Mouse (Mus musculus) telencephalon, adult 2 months (tissue): ENCODE measurements around the gene Nrg3.

Experiments used
- DNase-seq: peaks from one replicate; pipeline ENCODE4 v3.0.0-alpha.2; 2011; ENCODE audit warnings: low read depth, low spot score

Gene Nrg3

GRCm38 (mm10) chr14:39472790-39473761 lies at the start of gene Nrg3:
Gene Nrg3, minus strand, starts transcription at chr14:39473088.
- DNase-seq = no peak

DNA sequence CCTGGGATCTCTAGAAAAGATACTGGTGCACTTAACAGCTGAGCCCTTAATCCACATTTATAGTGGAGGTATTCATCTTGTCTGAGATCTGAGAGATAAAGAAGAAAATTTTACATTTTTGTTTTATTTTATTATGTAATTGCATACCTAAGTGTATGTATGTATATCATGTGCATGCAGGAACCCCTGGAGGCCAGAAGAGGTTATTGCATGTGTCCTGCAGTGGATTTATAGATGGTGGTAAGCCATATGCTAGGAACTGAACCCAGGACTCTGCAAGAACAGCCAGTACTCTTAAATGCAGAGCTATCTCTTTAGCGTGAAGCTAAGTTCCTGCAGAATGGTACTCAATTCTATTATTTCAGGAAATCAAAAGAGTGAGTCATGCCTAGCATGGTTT lies 36.1 kb upstream of the Nrg3 start:
- no peak for DNase-seq

- no peak for DNase-seq
Observed at GRCm38 (mm10) chr14:39473771-39474211, 903 bp upstream of the Nrg3 start.

GRCm38 (mm10) chr14:39472146-39472751 lies 639 bp downstream of the Nrg3 start:
- DNase-seq = no peak

GRCm38 (mm10) chr14:39471236-39471981 lies 1.5 kb downstream of the Nrg3 start:
- no peak for DNase-seq

- DNase-seq = no peak
Observed at GRCm38 (mm10) chr14:39445501-39445900, 27.4 kb downstream of the Nrg3 start.

- no peak for DNase-seq
Observed at GRCm38 (mm10) chr14:39428503-39428902, 44.4 kb downstream of the Nrg3 start.

DNA sequence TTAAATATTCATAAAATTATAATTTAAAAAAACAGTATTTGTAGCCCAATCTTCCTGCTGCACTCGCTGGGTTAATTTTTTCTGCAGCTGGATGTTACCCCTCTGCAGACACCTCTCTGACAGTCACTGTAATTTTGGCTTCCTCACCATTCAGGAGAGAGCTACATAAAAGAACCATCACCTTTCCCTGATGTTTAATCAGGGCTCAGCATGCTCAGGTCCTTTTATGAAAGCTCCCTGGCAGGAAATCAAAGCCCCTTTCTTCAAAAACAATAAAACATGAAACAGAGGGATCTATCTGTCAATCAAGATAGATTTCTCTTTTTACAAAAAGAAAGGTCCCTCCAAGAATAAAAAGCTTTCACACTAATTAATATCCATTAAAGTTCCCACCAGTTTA lies 51.0 kb downstream of the Nrg3 start:
- no peak for DNase-seq

DNA sequence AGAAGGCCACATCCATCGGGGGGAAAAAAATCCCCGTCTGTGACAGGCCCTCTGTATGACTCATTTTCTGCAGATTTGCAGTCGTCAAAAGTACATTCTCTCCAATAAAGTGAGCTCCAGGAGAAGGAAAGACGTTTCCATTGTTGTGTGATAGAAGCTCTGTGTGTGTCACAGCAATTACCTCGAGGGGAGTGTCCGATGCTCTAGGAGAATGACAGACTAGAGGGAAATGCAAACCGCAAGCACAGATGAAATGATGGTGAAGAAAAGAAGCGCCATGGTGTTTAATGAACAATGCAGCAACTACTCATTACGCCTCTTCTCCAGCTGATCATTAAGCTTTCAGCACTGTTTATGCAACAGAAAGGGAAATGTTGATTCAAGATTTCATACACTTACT lies 59.6 kb downstream of the Nrg3 start:
- peak; percentile 33 for DNase-seq

DNA sequence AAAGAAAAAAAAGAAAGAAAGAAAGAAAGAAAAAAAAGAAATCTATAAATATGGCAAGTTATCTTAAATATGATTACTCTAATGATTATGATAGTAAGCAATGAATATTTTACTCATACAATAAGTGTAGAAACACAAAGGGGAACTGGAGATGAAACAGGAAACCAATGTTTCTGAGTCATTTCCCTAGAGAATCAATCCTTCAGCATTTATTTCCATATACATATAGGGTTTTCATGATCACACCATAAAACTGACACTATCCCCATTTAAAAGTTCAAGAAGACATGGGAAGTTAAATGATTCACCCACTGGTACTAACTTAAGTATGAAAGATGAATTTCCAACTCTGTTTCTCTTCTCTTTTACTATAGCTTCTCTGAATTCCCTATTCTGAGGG lies 86.0 kb downstream of the Nrg3 start:
- DNase-seq = no peak

- DNase-seq = no peak
Observed at GRCm38 (mm10) chr14:39381321-39381720, 91.6 kb downstream of the Nrg3 start.

DNA sequence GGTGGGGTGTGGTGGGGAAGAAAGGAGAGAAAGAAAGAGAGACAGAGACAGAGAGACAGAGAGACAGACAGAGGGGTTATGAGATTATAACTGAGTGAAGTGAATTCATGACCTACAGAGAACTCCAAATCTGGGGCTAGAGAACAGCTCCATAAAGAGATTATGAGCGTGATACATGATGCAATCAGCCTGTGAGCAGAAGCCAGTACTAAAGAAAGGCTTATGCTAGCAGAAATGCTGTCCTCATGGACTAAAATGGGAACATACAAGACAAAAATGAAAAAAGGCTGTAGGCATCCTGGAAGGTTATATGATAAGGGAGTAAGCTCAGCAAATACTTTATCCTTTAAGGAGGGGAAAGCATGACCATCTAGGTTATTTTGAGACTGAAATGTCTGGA lies 99.7 kb downstream of the Nrg3 start:
- DNase-seq = peak; percentile 22

DNA sequence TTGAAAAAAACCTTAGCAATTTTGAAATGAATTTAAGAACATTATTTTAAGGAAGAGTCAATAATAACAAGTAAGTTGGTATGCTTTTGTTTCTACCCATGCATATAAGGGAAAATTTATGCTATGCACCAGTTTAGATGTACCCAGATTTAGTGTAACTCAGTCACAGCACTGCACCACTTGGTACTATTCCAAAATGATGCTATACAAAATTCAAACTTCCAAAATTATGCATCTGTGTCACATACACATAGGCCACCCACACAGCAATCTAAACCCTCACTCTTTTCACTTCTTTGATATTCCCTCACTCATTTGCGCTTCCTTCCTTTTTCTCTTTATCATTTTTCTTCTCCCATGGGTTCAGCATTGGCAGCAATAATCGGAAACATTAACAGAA lies 116.6 kb downstream of the Nrg3 start:
- peak; percentile 60 for DNase-seq

- no peak for DNase-seq
Observed at GRCm38 (mm10) chr14:39351979-39352737, 120.7 kb downstream of the Nrg3 start.

GRCm38 (mm10) chr14:39317424-39318110 lies 155.3 kb downstream of the Nrg3 start:
- no peak for DNase-seq

GRCm38 (mm10) chr14:39314111-39314510 lies 158.8 kb downstream of the Nrg3 start:
- DNase-seq = no peak

GRCm38 (mm10) chr14:39265121-39265520 lies 207.8 kb downstream of the Nrg3 start:
- DNase-seq = no peak

GRCm38 (mm10) chr14:39264422-39264821 lies 208.5 kb downstream of the Nrg3 start:
- DNase-seq = peak; percentile 41

GRCm38 (mm10) chr14:39261016-39261415 lies 211.9 kb downstream of the Nrg3 start:
- DNase-seq = no peak

DNA sequence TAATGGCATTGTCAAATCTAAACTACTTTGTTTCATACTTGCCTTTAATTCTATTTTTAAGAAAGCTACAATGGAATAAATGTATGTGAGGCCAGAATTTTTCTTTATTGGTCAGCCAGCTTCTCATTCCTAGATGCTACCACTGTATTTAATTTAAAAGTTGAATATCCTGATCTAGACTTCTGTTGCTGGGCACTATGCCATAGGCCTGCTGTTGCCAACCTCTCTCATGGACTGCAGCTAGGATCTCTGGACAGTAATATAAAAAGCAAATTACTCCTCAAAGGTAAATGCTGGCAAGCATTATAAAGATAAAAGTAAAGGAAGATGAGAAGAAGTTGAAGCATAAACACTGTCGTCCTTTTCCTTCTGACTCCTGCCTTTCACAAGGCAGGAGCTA lies 217.5 kb downstream of the Nrg3 start:
- DNase-seq = no peak

DNA sequence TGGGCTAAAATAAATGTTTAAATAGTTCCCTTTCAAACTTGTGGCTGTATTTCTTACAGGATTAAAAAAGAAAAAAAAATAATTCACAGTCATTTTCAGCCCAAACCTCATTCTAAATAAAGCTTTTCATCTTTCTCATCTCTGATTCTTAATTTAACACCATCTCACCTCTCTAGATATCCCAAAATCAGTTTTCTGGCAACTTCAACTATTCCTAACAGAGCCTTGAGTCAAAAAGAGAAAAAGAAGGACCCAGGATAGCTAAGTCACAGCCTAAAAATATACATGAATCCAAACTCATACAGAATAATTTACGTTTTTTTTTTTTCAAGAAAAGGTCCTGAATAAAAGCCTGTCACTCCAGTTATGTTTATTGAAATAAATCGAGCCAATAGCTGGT lies 232.6 kb downstream of the Nrg3 start:
- DNase-seq = peak; percentile 57
